Mouse (Mus musculus): ENCODE measurements around the gene Znhit3.

- TF ChIP-seq CTCF (IDR thresholded peaks at IDR 0.05; ENCODE audit: borderline replicate concordance, insufficient read depth, low read length) (no peak), POLR2A (IDR thresholded peaks at IDR 0.05; ENCODE audit: low read depth, low read length) (no peak)
These were observed 42.9 kb downstream of the Znhit3 start for GRCm38 (mm10) chr11:84873042-84873833.

Measured in embryonic fibroblast, embryonic 13.5 days (primary cell).